Mouse (Mus musculus) liver, postnatal 0 days (tissue): ENCODE measurements around the gene Acsm1. TPM values are rescaled to one million over a fixed set of nuclear protein-coding genes. Genes with fewer than 3 reads are reported as not detected.

ENCODE experiments used
- ATAC-seq: fragments of 200-750 bp; cut with Nextera tagmentation; 2 replicates; pipeline ENCODE4 v1.8.0; 2017; ENCODE audit warnings: mild to moderate bottlenecking, moderate library complexity
- DNase-seq: peaks from one replicate; pipeline ENCODE4 v3.0.0-alpha.2; 2016
- H3K27ac ChIP-seq: fragments of 300-500 bp; sonication (generic); 2 replicates; pipeline ENCODE4 v1.5.1; 2014; ENCODE audit warnings: antibody characterized with exemption, moderate library complexity, mild to moderate bottlenecking, low read depth
- H3K27me3 ChIP-seq: fragments of 300-500 bp; sonication (generic); 2 replicates; pipeline ENCODE4 v1.6.1; 2014; ENCODE audit warnings: low read length, control low read depth, mixed read lengths; ENCODE audit not compliant: insufficient read depth
- H3K36me3 ChIP-seq: fragments of 300-500 bp; sonication (generic); replicated peaks from 2 replicates; pipeline ENCODE4 v1.6.1; 2014; ENCODE audit warnings: mild to moderate bottlenecking, control low read depth, low read length, moderate library complexity, mixed read lengths; ENCODE audit not compliant: insufficient read depth
- H3K4me1 ChIP-seq: fragments of 300-500 bp; sonication (generic); 2 replicates; pipeline ENCODE4 v1.6.1; 2014; ENCODE audit warnings: antibody characterized with exemption, mild to moderate bottlenecking, control low read depth; ENCODE audit not compliant: insufficient read depth
- H3K4me2 ChIP-seq: fragments of 300-500 bp; sonication (generic); 2 replicates; pipeline ENCODE4 v1.6.1; 2014; ENCODE audit warnings: low read depth, mild to moderate bottlenecking, low read length, moderate library complexity, mixed read lengths
- H3K4me3 ChIP-seq: fragments of 300-500 bp; sonication (generic); 2 replicates; pipeline ENCODE4 v1.5.1; 2014; ENCODE audit warnings: low read depth, low read length
- H3K9ac ChIP-seq: fragments of 300-500 bp; sonication (generic); replicated peaks from 2 replicates; pipeline ENCODE4 v1.6.1; 2014; ENCODE audit warnings: mild to moderate bottlenecking, moderate library complexity
- H3K9me3 ChIP-seq: fragments of 300-500 bp; sonication (generic); 2 replicates; pipeline ENCODE4 v1.6.1; 2016; ENCODE audit warnings: mild to moderate bottlenecking, control low read depth, low read length, mixed read lengths
- CTCF ChIP-seq: sonication (generic); IDR thresholded peaks from 2 replicates; pipeline ENCODE4 v1.5.1; 2016; ENCODE audit warnings: antibody characterized with exemption, low read depth
- EP300 ChIP-seq: IDR thresholded peaks from 2 replicates; pipeline ENCODE4 v1.6.1; 2016; ENCODE audit warnings: antibody characterized with exemption, low read depth, mild to moderate bottlenecking
- WGBS: fragments of 180-500 bp; shearing (Covaris S2); extraction: QIAGEN DNeasy Blood & Tissue Kit; methylation state at CpG from one replicate; pipeline ENCODE4 v1.1.7; 2014; ENCODE audit not compliant: insufficient replicate concordance; 5-methylcytosine and 5-hydroxymethylcytosine counted together
- polyA plus RNA-seq: library from polyadenylated mRNA; unstranded; fragments of >200 nt; fragmentation: Nextera tagmentation; extraction: Ambion mirVana; gene quantifications from 2 replicates; pipeline ENCODE4 v1.2.1, GENCODE M21; 2015

Acsm1 gene
- polyA plus RNA-seq, 1 experiment from 2014 or later, result 74.6 TPM

GRCm38 (mm10) chr7:119607796-119608515 lies 1.1 kb downstream of the Acsm1 start:
- no peak overlapping the region for H3K27ac ChIP-seq
- TF ChIP-seq CTCF, result no peak
- H3K9me3 ChIP-seq, result no peaks in the 10 kb centered on the region
- H3K4me3 ChIP-seq, result no peak overlapping the region
- no peaks in the 10 kb centered on the region for H3K27me3 ChIP-seq
- DNase-seq, result no peak
- H3K9ac ChIP-seq, result no peak overlapping the region
- no peak for ATAC-seq
- H3K4me1 ChIP-seq, result no peaks in the 10 kb centered on the region
- WGBS, result 73% methylated on average over 9 of the region's 9 CpGs
- no peak overlapping the region for H3K4me2 ChIP-seq
- no peaks in the 10 kb centered on the region for H3K36me3 ChIP-seq

- 32% methylated on average over 1 of the region's 1 CpGs for WGBS
- no peak for TF ChIP-seq EP300
- no peak for TF ChIP-seq CTCF
- no peak overlapping the region for H3K4me2 ChIP-seq
- H3K9me3 ChIP-seq, result no peaks in the 10 kb centered on the region
- H3K4me1 ChIP-seq, result peaks cover 6% of the 10 kb centered on the region; the same call in 1 of the 2 replicates
- no peak overlapping the region for H3K9ac ChIP-seq
- no peak overlapping the region for H3K4me3 ChIP-seq
- no peaks in the 10 kb centered on the region for H3K27me3 ChIP-seq
- no peak for ATAC-seq
- H3K27ac ChIP-seq, result no peak overlapping the region
- H3K36me3 ChIP-seq, result no peaks in the 10 kb centered on the region
- no peak for DNase-seq
Measured at GRCm38 (mm10) chr7:119616531-119616930, 9.7 kb downstream of the Acsm1 start.

DNA sequence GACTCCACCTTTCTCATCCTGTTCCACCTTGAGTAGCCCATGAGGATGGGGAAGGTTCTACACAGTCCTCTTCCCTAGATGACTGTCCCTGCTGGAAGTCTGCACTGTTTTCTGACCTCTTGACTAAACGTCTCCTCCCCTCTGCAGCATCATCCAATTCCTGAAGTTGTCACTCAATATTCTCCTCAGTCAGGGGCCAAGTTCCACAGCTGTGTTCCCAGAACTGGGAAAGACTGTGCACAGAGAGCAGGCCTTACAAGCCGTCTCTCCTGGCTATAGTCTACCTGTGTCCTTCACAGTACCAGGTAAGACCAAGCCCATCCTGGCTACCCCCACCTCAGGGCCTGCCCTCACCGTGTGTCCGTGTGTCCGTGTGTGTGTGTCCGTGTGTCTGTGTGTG lies 10.8 kb downstream of the Acsm1 start:
- Histone ChIP-seq H3K4me3 (peak overlapping the region; percentile 29), H3K4me1 (peaks cover 9% of the 10 kb centered on the region), H3K27me3 (no peaks in the 10 kb centered on the region), H3K27ac (peak overlapping the region; percentile 84), H3K9me3 (no peaks in the 10 kb centered on the region), H3K9ac (peak overlapping the region; percentile 43), H3K36me3 (0 out of 2 replicates have a peak, but pooled peaks cover 2% of the 10 kb centered on the region), H3K4me2 (peak overlapping the region; percentile 63)
- ATAC-seq, result peak; percentile 43
- 61% methylated on average over 6 of the region's 6 CpGs for WGBS
- DNase-seq, result peak; percentile 25
- no peak for TF ChIP-seq CTCF
- TF ChIP-seq EP300, result no peak

DNA sequence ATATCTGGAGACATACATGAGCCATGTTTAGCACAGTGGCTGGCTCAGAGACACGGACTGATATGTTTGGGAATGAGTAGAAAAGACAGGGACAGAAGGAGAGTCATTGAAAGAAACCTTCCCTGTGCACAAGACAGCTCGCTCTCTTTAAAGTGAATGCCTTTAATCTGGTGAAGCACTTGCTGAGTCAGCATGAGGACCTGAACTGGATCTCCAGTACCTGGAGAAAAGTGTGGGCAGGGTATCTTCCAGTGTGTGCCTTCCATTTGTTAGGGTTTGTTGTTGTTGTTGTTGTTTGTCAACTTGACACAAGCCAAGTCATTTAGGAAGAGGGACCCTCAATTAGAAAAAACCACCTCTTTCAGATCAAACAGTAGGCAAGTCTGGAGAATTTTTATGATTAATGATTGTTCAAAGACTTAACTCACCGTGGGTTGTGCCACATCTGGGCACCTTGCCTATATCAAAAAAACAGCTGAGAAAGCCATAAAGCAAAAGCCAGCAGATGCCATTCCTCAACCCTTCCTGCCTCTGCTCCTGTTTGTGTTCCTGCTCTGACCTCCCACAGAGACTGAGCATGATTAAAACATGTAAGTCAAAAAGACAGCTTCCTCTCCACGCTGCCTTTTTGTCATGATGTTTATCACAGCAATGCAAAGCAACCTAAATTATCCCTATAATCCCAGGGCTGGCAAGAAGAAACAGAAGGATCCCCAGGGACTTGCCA lies 11.5 kb downstream of the Acsm1 start:
- WGBS, result 45% methylated on average over 4 of the region's 4 CpGs
- H3K9ac ChIP-seq, result peak overlapping the region; percentile 43
- 0 out of 2 replicates have a peak, but pooled peaks cover 2% of the 10 kb centered on the region for H3K36me3 ChIP-seq
- peak overlapping the region; percentile 29 for H3K4me3 ChIP-seq
- H3K27me3 ChIP-seq, result no peaks in the 10 kb centered on the region
- peak overlapping the region; percentile 63 for H3K4me2 ChIP-seq
- DNase-seq, result no peak
- H3K9me3 ChIP-seq, result no peaks in the 10 kb centered on the region
- H3K27ac ChIP-seq, result peak overlapping the region; percentile 84
- TF ChIP-seq EP300 (no peak), CTCF (no peak)
- ATAC-seq, result no peak
- peaks cover 13% of the 10 kb centered on the region for H3K4me1 ChIP-seq

DNA sequence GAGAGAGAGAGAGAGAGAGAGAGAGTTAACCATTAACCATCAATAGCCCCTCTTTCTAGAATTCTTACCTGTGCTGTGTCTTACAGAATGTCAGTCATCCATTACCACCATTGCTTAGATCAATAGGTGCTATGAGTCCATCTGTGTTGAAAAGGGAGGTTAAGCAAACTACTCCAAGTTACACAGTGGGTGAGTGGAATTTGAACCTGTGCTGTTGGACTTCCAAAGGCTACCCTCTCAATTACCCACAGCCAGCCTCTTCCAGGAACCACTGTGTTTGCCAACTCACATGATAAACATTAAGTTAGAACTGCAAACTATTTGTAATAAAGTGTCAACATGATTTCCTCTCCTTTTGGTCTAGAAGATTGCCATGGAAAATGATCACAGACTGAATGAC lies 13.3 kb downstream of the Acsm1 start:
- Histone ChIP-seq H3K27me3 (no peaks in the 10 kb centered on the region), H3K27ac (peak overlapping the region; percentile 84), H3K9me3 (no peaks in the 10 kb centered on the region), H3K4me1 (peaks cover 13% of the 10 kb centered on the region), H3K36me3 (0 out of 2 replicates have a peak, but pooled peaks cover 2% of the 10 kb centered on the region), H3K9ac (no peak overlapping the region), H3K4me2 (peak overlapping the region; percentile 63; the same call in 1 of the 2 replicates), H3K4me3 (no peak overlapping the region)
- DNase-seq (peak; percentile 37), ATAC-seq (peak; percentile 90)
- no peak for TF ChIP-seq CTCF
- TF ChIP-seq EP300, result peak; percentile 81

DNA sequence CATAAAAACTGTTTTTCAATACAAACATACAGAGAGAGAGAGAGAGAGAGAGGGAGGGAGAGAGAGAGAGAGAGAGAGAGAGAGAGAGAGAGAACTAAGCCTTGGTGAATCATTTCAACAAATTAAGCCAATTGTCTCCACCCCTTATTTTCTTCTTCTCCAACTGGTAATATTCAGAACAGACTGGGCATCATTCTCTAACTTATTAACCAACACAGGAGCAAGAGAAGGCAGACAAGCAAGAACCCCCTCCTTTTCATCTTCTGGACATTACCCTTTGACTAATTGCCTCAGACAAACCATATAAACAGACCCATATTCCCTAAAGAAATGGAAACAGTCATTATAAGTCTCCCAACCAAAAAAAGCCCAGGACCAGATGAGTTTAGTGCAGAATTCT lies 31.9 kb downstream of the Acsm1 start:
- Histone ChIP-seq H3K4me3 (no peak overlapping the region), H3K27ac (no peak overlapping the region), H3K9ac (no peak overlapping the region), H3K4me2 (no peak overlapping the region), H3K36me3 (no peaks in the 10 kb centered on the region; the same call in 1 of the 2 replicates), H3K9me3 (no peaks in the 10 kb centered on the region), H3K27me3 (no peaks in the 10 kb centered on the region), H3K4me1 (no peaks in the 10 kb centered on the region)
- DNase-seq (no peak), ATAC-seq (no peak)
- no peak for TF ChIP-seq CTCF
